Mouse (Mus musculus) A20 (cell line): Measurements from ENCODE around the gene Il2rb.
A peak's percentile ranks its signal among the peaks of the same experiment; 100 is the strongest.

Experiments used
- DNase-seq: peaks from one replicate; pipeline ENCODE4 v3.0.0-alpha.2; 2011; ENCODE audit warnings: low read depth, low spot score

Gene Il2rb

DNA sequence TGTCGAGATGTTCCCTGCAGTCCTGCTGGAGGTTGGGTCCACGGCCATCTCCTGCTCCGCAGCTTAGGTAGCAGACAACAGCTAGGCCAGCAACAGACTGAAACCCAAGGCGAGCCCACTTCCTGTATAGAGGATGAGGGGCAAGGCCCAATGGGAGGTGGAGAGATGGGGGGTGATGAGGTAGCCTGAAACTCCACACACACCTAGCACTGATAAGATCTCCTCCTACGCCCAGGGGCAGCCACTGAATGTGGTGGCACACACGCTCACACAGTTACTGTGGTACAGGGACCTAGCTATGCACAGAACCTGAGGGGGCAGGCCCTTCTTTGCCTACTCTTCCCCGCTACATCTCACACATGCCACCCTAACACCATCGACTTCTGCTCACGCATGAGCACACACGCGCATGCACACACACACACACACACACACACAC lies at the start of gene Il2rb:
TSS of gene Il2rb (minus strand) at position 304 of the 439 bp plus-strand sequence.
- DNase-seq: peak; percentile 57

GRCm38 (mm10) chr15:78544561-78545001 lies 49.5 kb upstream of the Il2rb start, which contains the start of gene Sstr3:
Gene Sstr3 (minus strand): TSS chr15:78544685.
- peak; percentile 69 for DNase-seq

- DNase-seq: no peak
These were observed 49.0 kb upstream of the Il2rb start for GRCm38 (mm10) chr15:78544041-78544440.

- DNase-seq: no peak
These were observed 47.8 kb upstream of the Il2rb start for GRCm38 (mm10) chr15:78542767-78543303.

DNA sequence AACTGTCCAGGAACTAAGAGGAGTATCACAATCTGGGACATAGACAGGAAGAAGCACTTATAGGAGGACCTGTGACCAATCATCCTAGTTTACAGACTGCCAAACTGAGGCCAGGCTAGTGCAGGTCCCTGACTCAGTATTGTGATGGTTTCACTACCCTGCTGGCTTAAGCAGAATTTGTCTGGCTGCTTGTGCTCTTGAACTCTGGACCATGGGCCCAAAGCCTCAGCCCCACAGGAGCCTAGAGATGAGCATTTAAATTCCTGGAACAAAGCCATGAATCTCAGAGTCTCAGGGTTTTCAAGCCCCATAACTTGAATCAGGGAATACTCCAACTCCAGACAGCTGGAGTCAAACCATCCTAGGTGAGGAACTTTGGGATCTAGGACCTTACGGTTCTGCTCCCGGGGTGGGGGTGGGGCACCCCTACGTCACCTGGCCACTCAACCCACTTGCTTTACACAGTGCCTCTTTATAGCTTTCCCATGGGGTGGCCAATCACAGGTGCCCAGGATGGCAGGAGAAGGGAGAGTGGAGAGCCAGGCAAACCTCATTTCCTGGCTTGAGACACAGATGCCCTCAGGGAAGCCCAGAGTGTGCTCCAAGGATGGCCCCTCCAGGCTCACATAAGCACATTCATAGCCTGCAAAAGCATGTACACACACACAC lies 47.2 kb upstream of the Il2rb start:
- DNase-seq: no peak

DNA sequence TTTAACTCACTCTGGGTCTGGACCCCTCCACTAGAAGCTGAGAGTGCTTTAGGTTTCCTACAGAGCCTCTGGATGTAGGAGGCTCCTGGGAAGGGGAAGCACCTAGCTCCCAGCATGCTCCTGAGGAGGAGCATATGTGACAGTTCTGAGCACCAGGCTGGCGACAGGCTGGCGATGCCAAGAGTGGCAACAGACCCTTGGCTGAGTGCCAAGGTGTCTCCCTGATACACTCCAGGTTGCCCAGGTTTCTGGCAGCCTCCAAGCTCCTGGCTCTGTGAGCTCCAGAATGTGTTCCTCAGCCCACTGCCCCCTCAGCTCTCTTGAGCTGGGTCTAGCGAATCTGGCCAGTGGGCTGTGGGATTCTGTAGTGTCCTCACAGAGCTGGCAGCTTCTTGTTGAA lies 46.5 kb upstream of the Il2rb start:
- no peak for DNase-seq

GRCm38 (mm10) chr15:78541036-78541435 lies 46.0 kb upstream of the Il2rb start:
- DNase-seq: no peak

DNA sequence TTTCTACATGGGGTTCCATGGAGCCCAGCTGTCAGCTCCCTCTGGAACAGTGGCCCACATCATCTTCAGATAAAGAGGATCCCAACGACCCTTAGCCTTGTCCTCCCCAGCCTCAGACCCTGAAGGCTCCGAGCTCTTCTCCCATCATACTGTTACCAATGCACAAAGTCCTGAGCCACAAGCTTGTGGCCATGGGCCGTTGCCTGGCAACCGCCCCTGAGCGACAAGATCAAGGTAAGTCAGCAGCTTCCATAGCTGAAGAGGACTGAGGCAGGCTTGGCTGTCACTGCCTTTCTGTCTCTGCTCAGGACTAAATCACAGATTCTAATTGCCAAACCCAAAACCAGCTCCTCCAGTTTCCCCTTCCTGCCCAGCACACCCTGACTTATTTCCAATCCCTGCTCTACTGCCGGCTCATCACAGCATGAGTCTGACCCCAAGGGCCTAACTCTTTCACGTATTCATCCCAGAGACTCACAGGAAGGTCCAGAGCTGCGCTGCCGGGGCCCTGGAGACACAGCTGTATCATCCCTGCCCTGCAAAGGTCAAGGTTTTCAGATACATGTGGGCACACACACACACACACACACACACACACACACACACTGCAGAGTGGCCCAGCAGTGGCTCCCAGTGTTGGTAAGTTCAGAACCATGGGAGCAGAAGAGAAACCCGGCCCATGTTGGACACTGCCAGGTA lies 40.8 kb upstream of the Il2rb start:
- no peak for DNase-seq

- DNase-seq: no peak
These were observed 38.3 kb upstream of the Il2rb start for GRCm38 (mm10) chr15:78533346-78533835.

DNA sequence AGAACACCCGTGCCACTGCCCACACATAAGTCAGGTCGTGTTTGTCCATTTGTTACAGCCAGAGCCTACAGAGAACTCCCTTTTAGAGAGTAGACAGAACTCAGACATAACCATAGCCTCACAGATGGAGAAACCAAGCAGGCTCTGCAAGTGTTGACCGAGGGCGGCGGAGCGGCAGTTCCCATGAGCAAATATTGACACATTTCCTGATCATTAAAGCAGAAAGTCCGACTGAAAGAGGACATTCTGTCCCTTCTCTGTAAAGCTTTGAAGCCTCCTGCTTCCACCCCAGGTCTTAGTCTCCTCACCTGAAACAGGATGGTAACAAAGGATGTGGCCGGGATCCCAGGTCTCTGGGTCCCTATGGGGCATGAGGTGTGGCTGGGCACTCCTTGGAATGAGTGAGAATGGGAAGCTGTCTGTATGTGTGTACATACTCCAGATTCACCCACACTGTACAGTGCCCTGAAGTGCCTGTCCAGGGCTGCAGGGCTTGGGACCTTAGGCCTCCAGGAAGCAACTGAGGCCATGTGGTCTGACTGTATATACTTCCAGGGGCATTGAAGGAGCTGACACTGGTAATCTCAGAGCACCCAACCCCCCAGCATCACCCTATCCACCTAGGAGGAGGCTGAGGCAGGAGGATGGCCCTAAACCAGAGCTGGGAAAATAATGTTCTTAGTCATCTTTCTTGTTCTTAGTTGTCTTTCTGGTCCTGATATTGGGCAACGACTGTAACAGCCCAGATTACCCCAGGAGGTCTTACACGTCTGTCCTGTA lies 37.7 kb upstream of the Il2rb start:
- no peak for DNase-seq

DNA sequence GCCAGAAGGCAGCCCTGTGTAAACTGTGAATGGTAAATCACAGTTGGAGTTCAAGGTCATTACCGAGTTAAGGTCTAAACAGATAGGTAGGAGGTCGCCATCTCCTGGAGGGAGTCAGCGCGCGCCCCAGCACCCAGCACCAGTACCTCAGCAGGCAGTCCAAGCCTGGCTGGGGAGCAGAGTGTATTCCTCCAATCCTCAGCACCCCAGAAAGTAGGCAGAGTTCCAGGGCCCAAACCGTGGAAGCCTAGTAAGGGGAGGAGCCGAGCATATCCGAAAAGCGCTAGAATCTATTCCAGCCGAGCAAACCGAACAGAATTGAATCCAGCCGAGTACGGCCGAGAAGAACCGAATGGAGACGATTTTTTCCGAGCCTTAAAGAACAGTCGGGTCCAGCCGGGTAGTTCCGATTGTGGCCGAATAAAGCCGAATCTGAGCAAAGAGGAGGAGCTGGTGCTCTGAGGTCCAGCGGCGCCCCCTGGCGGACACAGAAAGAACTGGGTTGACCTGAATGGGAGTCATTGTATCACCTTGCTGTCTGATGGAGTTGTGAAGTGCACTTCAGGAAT lies 36.9 kb upstream of the Il2rb start:
- DNase-seq: peak; percentile 95

DNA sequence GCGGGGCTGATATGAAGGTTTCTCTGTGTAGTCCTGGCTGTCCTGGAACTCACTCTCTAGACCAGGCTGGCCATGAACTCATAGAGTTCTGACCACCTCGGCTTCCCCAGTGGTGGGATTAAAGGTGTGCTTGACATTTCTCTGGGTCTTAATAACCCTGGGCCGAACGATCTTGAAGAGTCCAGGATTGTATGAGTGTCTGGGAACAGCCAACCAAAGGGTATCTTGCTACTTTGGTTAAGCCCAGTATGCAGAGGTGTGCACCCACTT lies 36.3 kb upstream of the Il2rb start:
- no peak for DNase-seq

DNA sequence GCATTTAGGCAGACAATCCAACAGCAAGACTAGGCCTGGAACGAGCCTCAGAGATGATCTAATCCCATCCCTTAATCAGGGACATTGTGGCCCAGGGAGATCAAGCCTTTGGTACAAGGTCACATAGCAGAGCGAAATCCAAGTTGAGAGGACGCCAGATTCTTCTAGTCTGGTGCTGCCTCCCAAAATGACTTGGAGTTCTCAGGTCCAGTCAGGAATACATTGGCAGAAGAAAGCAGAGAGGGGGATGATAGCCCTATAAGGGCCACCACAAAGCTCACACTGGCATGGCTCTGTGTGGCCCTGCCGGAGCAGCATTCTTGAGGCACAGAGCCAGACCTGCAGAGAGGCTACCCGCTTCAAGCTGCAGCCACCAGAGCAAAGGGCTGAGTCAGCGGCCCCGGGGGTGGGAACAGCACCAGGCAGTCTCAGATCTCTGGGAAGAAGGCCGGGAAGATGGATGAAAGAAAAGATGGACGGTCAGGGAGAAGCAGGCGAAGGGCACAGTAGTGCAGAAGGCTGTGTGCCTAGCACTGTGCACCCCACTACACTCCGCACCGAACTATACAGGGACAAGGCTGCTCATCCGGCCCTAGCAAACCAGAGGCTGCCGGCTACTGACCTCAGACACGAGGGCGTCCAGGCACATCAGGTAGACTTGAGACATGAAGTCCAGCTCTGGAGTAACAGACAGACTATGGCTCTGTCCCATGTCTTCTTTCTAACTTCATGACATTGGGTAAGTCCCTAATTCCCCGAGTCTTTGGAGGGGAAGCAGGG lies 35.8 kb upstream of the Il2rb start, which contains the start of gene C1qtnf6:
TSS of gene C1qtnf6 (minus strand) at position 746 of the 780 bp plus-strand sequence.
- DNase-seq: no peak

DNA sequence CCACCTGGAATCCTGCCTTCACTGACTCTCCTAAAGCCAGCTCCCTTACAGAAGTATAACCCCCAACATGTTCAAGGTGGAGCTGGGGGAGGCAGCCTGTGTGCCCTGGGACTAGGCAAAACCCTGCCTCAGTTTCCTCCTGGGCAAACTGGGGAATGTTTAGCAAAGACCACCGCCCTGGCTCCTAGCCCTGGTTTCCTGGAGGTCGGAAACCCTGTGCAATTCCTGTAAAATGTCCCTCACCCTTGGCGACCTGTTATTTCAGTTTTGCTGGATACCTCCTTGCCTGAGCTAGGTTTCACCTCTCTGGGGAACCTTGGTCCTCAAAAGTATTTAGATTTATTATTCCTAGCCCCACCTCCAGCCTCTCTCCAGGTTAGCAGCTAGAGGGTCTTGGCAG lies 35.1 kb upstream of the Il2rb start:
- DNase-seq: no peak

GRCm38 (mm10) chr15:78529428-78529990 lies 34.4 kb upstream of the Il2rb start:
- no peak for DNase-seq

GRCm38 (mm10) chr15:78528726-78529411 lies 33.8 kb upstream of the Il2rb start:
- no peak for DNase-seq

GRCm38 (mm10) chr15:78527973-78528372 lies 32.9 kb upstream of the Il2rb start:
- DNase-seq: peak; percentile 30

DNA sequence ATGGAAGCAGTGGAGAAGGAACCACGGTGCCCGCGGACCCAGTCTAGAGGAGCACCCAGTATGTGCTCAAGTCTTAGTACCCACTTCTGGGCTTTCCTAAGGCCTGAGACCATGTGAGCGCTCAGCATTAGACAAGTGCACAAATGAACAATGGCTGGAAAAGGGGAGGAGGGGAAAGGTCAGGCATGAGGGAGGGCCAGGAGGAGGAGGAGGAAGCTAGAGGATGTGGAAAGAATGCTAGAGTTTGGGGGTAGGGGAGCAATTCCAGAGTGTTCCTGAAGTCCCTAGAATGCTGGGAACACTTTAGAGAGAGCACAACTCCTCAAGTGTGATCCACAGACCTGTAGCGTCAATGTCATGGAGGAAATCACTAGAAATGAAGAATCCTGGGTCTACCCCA lies 29.1 kb upstream of the Il2rb start:
- no peak for DNase-seq

GRCm38 (mm10) chr15:78521892-78522291 lies 26.8 kb upstream of the Il2rb start:
- no peak for DNase-seq

DNA sequence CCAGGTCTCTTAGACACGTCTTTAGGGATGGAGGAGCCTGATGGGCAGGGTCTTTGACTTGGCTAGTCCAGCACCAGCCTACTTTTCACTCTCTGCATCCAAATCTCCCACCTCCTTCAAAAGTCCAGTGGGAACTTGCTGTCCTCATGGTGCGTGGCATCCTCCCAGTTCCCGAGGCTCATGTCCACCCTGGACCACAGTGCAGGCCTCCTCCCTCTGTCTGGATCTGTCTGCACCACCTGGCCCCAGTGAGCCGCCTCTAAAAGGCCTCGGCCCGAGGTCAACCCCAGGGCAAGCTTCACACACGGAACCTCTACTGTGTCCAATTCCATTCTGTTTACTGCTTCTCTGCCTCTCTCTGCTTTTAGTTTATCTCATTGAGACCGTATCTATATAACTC lies 26.3 kb upstream of the Il2rb start:
- no peak for DNase-seq
